In genomic region chr4:124742839-124743238, GRCm38 (mm10) we compare ENCODE assay signal across 15 mouse cellular contexts. TPM values are rescaled to one million over a fixed set of nuclear protein-coding genes. Genes with fewer than 3 reads are reported as not detected.
A peak's percentile ranks its signal among the peaks of the same experiment; 100 is the strongest.
DNase-seq lines count a peak whose midpoint lies in the region; ATAC-seq and TF ChIP-seq lines count a peak whose summit lies in the region.
"Had no signal": no experiment of that assay in that cellular context is flagged by ENCODE, and none has a peak within 500 bp of the region (broad histone marks: within the 10 kb centered on the region; RNA-seq: fewer than 3 reads in every experiment).

No protein-coding gene starts in this region.

- H3K36me3 ChIP-seq in heart, embryonic 13.5 days: peaks cover 14% of the 10 kb centered on the region; the same call in 1 of the 2 replicates
- peaks cover 42% of the 10 kb centered on the region for H3K36me3 ChIP-seq in G1E (replicated peaks)
- H3K36me3 ChIP-seq in limb, embryonic 13.5 days: peaks cover 19% of the 10 kb centered on the region

- no peak overlapping the region for H3K27ac ChIP-seq in heart, embryonic 13.5 days (replicated peaks)
- H3K27ac ChIP-seq in left cerebral cortex, adult 2 months: no peak overlapping the region; the same call in 1 of the 2 replicates
- no peak overlapping the region for H3K27ac ChIP-seq in limb, embryonic 13.5 days
- H3K27ac ChIP-seq: forebrain, embryonic 12.5 days; midbrain, embryonic 12.5 days had no signal

- H3K4me2 ChIP-seq in heart, embryonic 13.5 days: no peak overlapping the region
- peak overlapping the region; percentile 77; the same call in 1 of the 2 replicates for H3K4me2 ChIP-seq in limb, embryonic 13.5 days (replicated peaks)

- intact Hi-C loops in heart, postnatal 14 days (cut with DNase I): no loop called here
- intact Hi-C loops in left cerebral cortex, adult 2 months (cut with DNase I): no loop called here

- H3K27me3 ChIP-seq in heart, embryonic 13.5 days (replicated peaks): no peaks in the 10 kb centered on the region
- H3K27me3 ChIP-seq in G1E (ENCODE audit: insufficient read depth, low read length): 0 out of 2 replicates have a peak, but pooled peaks cover 3% of the 10 kb centered on the region
- H3K27me3 ChIP-seq in limb, embryonic 13.5 days: no peaks in the 10 kb centered on the region
- H3K27me3 ChIP-seq: forebrain, embryonic 12.5 days; midbrain, embryonic 12.5 days; Patski had no signal

- H3K9ac ChIP-seq in heart, embryonic 13.5 days: peak overlapping the region; percentile 77; the same call in 1 of the 2 replicates
- H3K9ac ChIP-seq in limb, embryonic 13.5 days: no peak overlapping the region

- H3K4me3 ChIP-seq in heart, embryonic 13.5 days: no peak overlapping the region
- H3K4me3 ChIP-seq in left cerebral cortex, adult 2 months: peak overlapping the region; percentile 87
- peak overlapping the region; percentile 48; the same call in 1 of the 2 replicates for H3K4me3 ChIP-seq in G1E (ENCODE audit: low read depth, low read length)
- no peak overlapping the region for H3K4me3 ChIP-seq in limb, embryonic 13.5 days

- no peak for TF ChIP-seq CTCF in left cerebral cortex, adult 2 months (IDR thresholded peaks at IDR 0.05)
- TF ChIP-seq CTCF in G1E (IDR thresholded peaks at IDR 0.05; ENCODE audit: low read depth, low read length): no peak

- peaks cover 10% of the 10 kb centered on the region for H3K4me1 ChIP-seq in heart, embryonic 13.5 days
- H3K4me1 ChIP-seq in G1E (ENCODE audit: insufficient read depth, low read depth, low read length): peaks cover 58% of the 10 kb centered on the region
- H3K4me1 ChIP-seq in limb, embryonic 13.5 days: peaks cover 11% of the 10 kb centered on the region; the same call in 1 of the 2 replicates

- WGBS in heart, embryonic 13.5 days: 80% methylated on average over 11 of the region's 11 CpGs
- WGBS in limb, embryonic 13.5 days: 91% methylated on average over 11 of the region's 11 CpGs

- DNase-seq in heart, postnatal 14 days: no peak
- DNase-seq in left cerebral cortex, adult 2 months (ENCODE audit: extremely low spot score in 1 of 2, low spot score in 2 of 2): no peak
- no peak for DNase-seq in left cerebral cortex, adult 11 months (ENCODE audit: low spot score)
- DNase-seq in G1E (ENCODE audit: low spot score): no peak
- no peak for DNase-seq in urinary bladder, postnatal 4 days (ENCODE audit: low spot score in 2 of 2)
- DNase-seq: adrenal gland, postnatal 14 days; cerebellum, adult 18-20 months; heart, postnatal 36 days; lung, adult 2 months had no signal

- H3K9me3 ChIP-seq in heart, embryonic 13.5 days: no peaks in the 10 kb centered on the region
- H3K9me3 ChIP-seq in G1E (replicated peaks): no peaks in the 10 kb centered on the region
- H3K9me3 ChIP-seq in limb, embryonic 13.5 days: no peaks in the 10 kb centered on the region
- H3K9me3 ChIP-seq: forebrain, embryonic 12.5 days; midbrain, embryonic 12.5 days had no signal

- ATAC-seq in heart, embryonic 13.5 days (ENCODE audit: extremely low read depth, insufficient number of reproducible peaks, low FRiP score, low TSS enrichment): no peak
- no peak; the same call in 1 of the 2 replicates for ATAC-seq in G1E (ENCODE audit: extremely low read depth, insufficient number of reproducible peaks, low FRiP score, poor library complexity, severe bottlenecking)
- ATAC-seq in limb, embryonic 13.5 days (ENCODE audit: low FRiP score, low read depth): no peak
- ATAC-seq in erythroblast, adult 5-6 weeks (replicated peaks; ENCODE audit: low FRiP score, poor library complexity, severe bottlenecking): no peak
- ATAC-seq: Patski had no signal

RNA-seq across cellular contexts. Expression of gene Inpp5b, which starts 1.2 kb away (rescaled TPM):
- polyA plus RNA-seq in heart, embryonic 13.5 days (2015; fragmentation: Nextera tagmentation; extraction: Ambion mirVana): 14.1 and 17.6 TPM in 2 replicates
- 10 to 100 TPM; 12.5 to 13.6 TPM for total RNA-seq in heart, postnatal 14 days (2021)
- 10 to 100 TPM; 46.5 to 48.7 TPM for total RNA-seq in left cerebral cortex, adult 2 months (2021)
- total RNA-seq in G1E (2014; fragmentation: Nextera tagmentation): 127 and 141 TPM in 2 replicates
- 119 and 128 TPM in 2 replicates for total RNA-seq in G1E (2017)
- 48.3 and 51.4 TPM in 2 replicates for polyA plus RNA-seq in G1E (2012)
- 24.6 and 25.2 TPM in 2 replicates for polyA plus RNA-seq in limb, embryonic 13.5 days (2015; fragmentation: Nextera tagmentation; extraction: Ambion mirVana)
- total RNA-seq in erythroblast, adult 5-6 weeks (2015; ENCODE audit: low replicate concordance): 27.3 and 37.0 TPM in 2 replicates
- total RNA-seq in erythroblast, adult 5-6 weeks (2017; ENCODE audit: low replicate concordance): 15.2 and 15.8 TPM in 2 replicates

RNA-seq across cellular contexts. Expression of gene Sf3a3, which starts 28.3 kb away (rescaled TPM):
- polyA plus RNA-seq in heart, embryonic 13.5 days (2015; fragmentation: Nextera tagmentation; extraction: Ambion mirVana): 92.4 and 96.2 TPM in 2 replicates
- 10 to 100 TPM; 19.2 to 21.5 TPM for total RNA-seq in heart, postnatal 14 days (2021)
- total RNA-seq in left cerebral cortex, adult 2 months (2021): 10 to 100 TPM; 33.0 to 35.6 TPM
- total RNA-seq in G1E (2014; fragmentation: Nextera tagmentation) (106 and 126 TPM in 2 replicates), G1E (2017) (168 and 172 TPM in 2 replicates)
- 53.7 and 56.7 TPM in 2 replicates for polyA plus RNA-seq in G1E (2012)
- 180 and 188 TPM in 2 replicates for polyA plus RNA-seq in limb, embryonic 13.5 days (2015; fragmentation: Nextera tagmentation; extraction: Ambion mirVana)
- total RNA-seq in erythroblast, adult 5-6 weeks (2015; ENCODE audit: low replicate concordance): 14.2 and 24.2 TPM in 2 replicates
- total RNA-seq in erythroblast, adult 5-6 weeks (2017; ENCODE audit: low replicate concordance): 26.2 and 34.7 TPM in 2 replicates

RNA-seq across cellular contexts. Expression of gene Fhl3, which starts 42.3 kb away (rescaled TPM):
- 6.7 and 7.4 TPM in 2 replicates for polyA plus RNA-seq in heart, embryonic 13.5 days (2015; fragmentation: Nextera tagmentation; extraction: Ambion mirVana)
- 10 to 100 TPM; 13.0 to 13.9 TPM for total RNA-seq in heart, postnatal 14 days (2021)
- 1 to 10 TPM; 1.4 to 2.2 TPM for total RNA-seq in left cerebral cortex, adult 2 months (2021)
- 22.9 and 29.7 TPM in 2 replicates for total RNA-seq in G1E (2014; fragmentation: Nextera tagmentation)
- 13.5 and 15.2 TPM in 2 replicates for total RNA-seq in G1E (2017)
- polyA plus RNA-seq in G1E (2012): 27.6 and 28.2 TPM in 2 replicates
- polyA plus RNA-seq in limb, embryonic 13.5 days (2015; fragmentation: Nextera tagmentation; extraction: Ambion mirVana): 19.9 and 23.8 TPM in 2 replicates
- total RNA-seq in erythroblast, adult 5-6 weeks (2015; ENCODE audit: low replicate concordance): 4.2 and 7.5 TPM in 2 replicates
- total RNA-seq in erythroblast, adult 5-6 weeks (2017; ENCODE audit: low replicate concordance): 0.77 and 1.3 TPM in 2 replicates

RNA-seq across cellular contexts. Expression of gene Utp11, which starts 49.4 kb away (rescaled TPM):
- 48.9 and 50.6 TPM in 2 replicates for polyA plus RNA-seq in heart, embryonic 13.5 days (2015; fragmentation: Nextera tagmentation; extraction: Ambion mirVana)
- total RNA-seq in heart, postnatal 14 days (2021): 10 to 100 TPM; 11.6 to 12.0 TPM
- total RNA-seq in left cerebral cortex, adult 2 months (2021): 10 to 100 TPM; 13.3 to 15.7 TPM
- total RNA-seq in G1E (2014; fragmentation: Nextera tagmentation) (80.4 and 94.2 TPM in 2 replicates), G1E (2017) (69.2 and 94.3 TPM in 2 replicates)
- 12.6 and 16.7 TPM in 2 replicates for polyA plus RNA-seq in G1E (2012)
- 84.4 and 87.9 TPM in 2 replicates for polyA plus RNA-seq in limb, embryonic 13.5 days (2015; fragmentation: Nextera tagmentation; extraction: Ambion mirVana)
- total RNA-seq in erythroblast, adult 5-6 weeks (2015; ENCODE audit: low replicate concordance): 6.7 and 20.8 TPM in 2 replicates
- 4.5 and 15.1 TPM in 2 replicates for total RNA-seq in erythroblast, adult 5-6 weeks (2017; ENCODE audit: low replicate concordance)

RNA-seq across cellular contexts. Expression of gene Mtf1, which starts 59.1 kb away (rescaled TPM):
- polyA plus RNA-seq in heart, embryonic 13.5 days (2015; fragmentation: Nextera tagmentation; extraction: Ambion mirVana): 10.3 and 10.4 TPM in 2 replicates
- 10 to 100 TPM; 12.8 to 15.7 TPM for total RNA-seq in heart, postnatal 14 days (2021)
- 10 to 100 TPM; 26.1 to 28.4 TPM for total RNA-seq in left cerebral cortex, adult 2 months (2021)
- total RNA-seq in G1E (2014; fragmentation: Nextera tagmentation) (21.5 and 31.5 TPM in 2 replicates), G1E (2017) (20.7 and 22.5 TPM in 2 replicates)
- polyA plus RNA-seq in G1E (2012): 7.6 and 9.7 TPM in 2 replicates
- 12.1 and 14.0 TPM in 2 replicates for polyA plus RNA-seq in limb, embryonic 13.5 days (2015; fragmentation: Nextera tagmentation; extraction: Ambion mirVana)
- total RNA-seq in erythroblast, adult 5-6 weeks (2015; ENCODE audit: low replicate concordance): 5.2 and 5.4 TPM in 2 replicates
- total RNA-seq in erythroblast, adult 5-6 weeks (2017; ENCODE audit: low replicate concordance): 8.6 and 17.4 TPM in 2 replicates

Comparison
In these comparisons a context has a peak if more than half of its experiments do, and no peak if none do; other contexts are left out.
1. H3K4me3 ChIP-seq: peak in left cerebral cortex, adult 2 months (single experiment) and G1E (single experiment); none in heart, embryonic 13.5 days (single experiment) and limb, embryonic 13.5 days (single experiment).